Mouse (Mus musculus): ENCODE results near the gene Slc12a5.

DNA sequence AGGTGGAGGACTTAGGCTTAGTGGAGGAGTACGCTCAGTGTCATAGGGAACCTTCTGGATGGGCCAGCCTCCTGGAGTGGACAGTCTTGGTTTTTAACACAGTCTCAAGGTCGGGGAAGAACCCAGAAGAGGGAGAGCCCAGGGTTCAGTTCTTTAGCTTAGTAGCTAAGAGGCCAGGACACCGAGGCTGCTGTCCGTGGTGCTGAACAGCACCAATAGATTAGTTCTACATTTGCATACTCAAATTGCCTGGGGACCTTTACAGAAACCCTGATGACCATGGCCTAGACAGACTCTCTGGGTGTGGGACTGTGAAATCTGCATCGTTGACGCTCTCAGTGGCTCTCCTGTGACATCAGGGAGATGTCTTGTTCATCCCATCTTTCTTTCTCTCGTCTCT lies 19.1 kb downstream of the Slc12a5 start:
- TF ChIP-seq EP300 (IDR thresholded peaks at IDR 0.05; ENCODE audit: low read depth in 1 of 2, low read length in 2 of 2) (no peak), CHD2 (IDR thresholded peaks at IDR 0.05; ENCODE audit: low read length) (no peak), GATA1 (IDR thresholded peaks at IDR 0.05; ENCODE audit: low read depth, low read length) (no peak), SIN3A (IDR thresholded peaks at IDR 0.05; ENCODE audit: low read length) (peak; percentile 66), POLR2A (IDR thresholded peaks at IDR 0.05; ENCODE audit: control insufficient read depth in 1 of 2, insufficient read depth in 1 of 2, low read depth in 1 of 2, low read length in 2 of 2, poor library complexity in 1 of 2) (no peak), POLR2AphosphoS5 (IDR thresholded peaks at IDR 0.05; ENCODE audit: borderline replicate concordance, low read depth, low read length) (no peak), E2F4 (IDR thresholded peaks at IDR 0.05; ENCODE audit: borderline replicate concordance, low read depth, low read length) (no peak), CTCF (IDR thresholded peaks at IDR 0.05 in 2 of 3, conservative IDR thresholded peaks at IDR 0.05 in 1 of 3; ENCODE audit: control insufficient read depth in 1 of 3, insufficient read depth in 1 of 3, low read depth in 2 of 3, low read length in 3 of 3, poor library complexity in 1 of 3, severe bottlenecking in 1 of 3) (no peak), RAD21 (IDR thresholded peaks at IDR 0.05; ENCODE audit: low read depth, low read length) (no peak), NELFE (IDR thresholded peaks at IDR 0.05; ENCODE audit: low read depth, low read length) (no peak), TCF12 (IDR thresholded peaks at IDR 0.05; ENCODE audit: low read depth, low read length) (no peak), NRF1 (IDR thresholded peaks at IDR 0.05; ENCODE audit: insufficient read depth, low read depth, low read length, poor library complexity, severe bottlenecking) (no peak), ZC3H11A (IDR thresholded peaks at IDR 0.05; ENCODE audit: low read depth, low read length) (no peak), ELF1 (IDR thresholded peaks at IDR 0.05; ENCODE audit: low read depth, low read length) (no peak)

All from MEL (cell line).